Mouse (Mus musculus) bone marrow, adult 2 months (tissue): ENCODE results near the gene Tec. TPM values are rescaled to one million over a fixed set of nuclear protein-coding genes. Genes with fewer than 3 reads are reported as not detected.

Experiments
- H3K27ac ChIP-seq: fragments of 200-500 bp; 2 replicates; pipeline ENCODE4 v1.5.1; 2012; ENCODE audit warnings: low read depth, mild to moderate bottlenecking, control low read depth, inconsistent platforms, low read length; ENCODE audit not compliant: control insufficient read depth, poor library complexity, insufficient read depth
- H3K4me1 ChIP-seq: fragments of 200-500 bp; 2 replicates; pipeline ENCODE4 v1.6.1; 2011; ENCODE audit warnings: low read length; ENCODE audit not compliant: control insufficient read depth, insufficient read depth
- H3K4me3 ChIP-seq: fragments of 200-500 bp; replicated peaks from 2 replicates; pipeline ENCODE3; 2011; ENCODE audit warnings: mild to moderate bottlenecking, low read depth, low read length, control low read depth; ENCODE audit not compliant: control insufficient read depth
- CTCF ChIP-seq: fragments of 200-500 bp; IDR thresholded peaks from 2 replicates; pipeline ENCODE4 v1.5.1; 2011; ENCODE audit warnings: low read length, control low read depth; ENCODE audit not compliant: control insufficient read depth, insufficient read depth
- POLR2A ChIP-seq: fragments of 200-500 bp; IDR thresholded peaks from 2 replicates; pipeline ENCODE4 v1.6.1; 2011; ENCODE audit warnings: low read depth, mild to moderate bottlenecking, control low read depth, low read length, borderline replicate concordance; ENCODE audit not compliant: control insufficient read depth
- WGBS: fragments of 180-500 bp; shearing (Covaris S2); methylation state at CpG from one replicate; pipeline ENCODE4 v1.1.7; 2018; 5-methylcytosine and 5-hydroxymethylcytosine counted together
- polyA plus RNA-seq: library from polyadenylated mRNA; stranded (reverse); fragments of >200 nt; gene quantifications from 2 replicates; pipeline ENCODE4 v1.2.4, GENCODE M21; 2011; ENCODE audit warnings: low replicate concordance; ENCODE audit not compliant: missing spikeins, insufficient read depth, insufficient read length

The Tec gene
- polyA plus RNA-seq, 1 experiment: 39.4 TPM

DNA sequence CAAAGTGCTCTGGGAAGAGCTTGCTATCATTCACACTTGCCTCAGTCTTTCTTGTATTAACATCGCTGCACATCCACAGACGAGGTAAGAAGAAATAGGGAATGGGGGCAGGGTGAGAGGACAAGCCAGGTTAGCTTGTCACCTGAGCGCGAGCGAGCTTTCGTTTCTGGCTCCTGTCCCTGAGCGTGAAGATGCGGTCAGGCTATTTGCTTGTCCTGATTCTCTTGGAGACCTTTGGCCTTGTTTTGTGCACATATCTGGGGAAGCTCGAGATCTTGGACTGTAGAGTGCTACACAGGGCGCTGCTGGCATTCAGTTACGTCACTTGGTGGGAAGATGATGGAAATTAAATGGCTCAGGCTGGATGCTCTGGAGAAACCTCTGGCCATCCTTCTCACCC, 27.0 kb upstream of the Tec start:
- no peaks in the 10 kb centered on the region for H3K4me1 ChIP-seq
- no peak for TF ChIP-seq POLR2A
- TF ChIP-seq CTCF: no peak
- whole genome bisulfite sequencing: 85% methylated on average over 11 of the region's 11 CpGs
- H3K4me3 ChIP-seq: no peak overlapping the region
- no peak overlapping the region for H3K27ac ChIP-seq

DNA sequence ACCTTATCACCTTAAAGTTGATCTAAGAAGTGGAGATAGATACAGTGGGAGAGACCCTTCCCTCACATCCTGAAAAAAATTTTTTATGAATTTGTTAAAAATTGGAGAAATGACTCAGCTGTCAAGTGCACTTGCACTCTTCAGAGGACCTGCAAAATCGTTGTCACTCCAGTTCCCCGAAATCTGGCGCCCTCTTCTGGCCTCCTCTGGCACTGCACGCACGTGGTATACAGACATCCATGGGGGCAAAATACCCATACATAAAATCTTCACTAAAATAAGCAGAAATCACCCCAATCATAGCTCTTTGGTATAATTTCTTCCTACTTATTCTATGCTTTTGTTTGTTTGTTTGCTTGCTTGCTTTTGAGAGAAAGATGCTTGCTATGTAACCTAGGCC, 25.7 kb upstream of the Tec start:
- H3K27ac ChIP-seq: no peak overlapping the region
- TF ChIP-seq POLR2A (no peak), CTCF (peak; percentile 82)
- no peaks in the 10 kb centered on the region for H3K4me1 ChIP-seq
- H3K4me3 ChIP-seq: no peak overlapping the region
- WGBS: 60% methylated on average over 5 of the region's 5 CpGs

DNA sequence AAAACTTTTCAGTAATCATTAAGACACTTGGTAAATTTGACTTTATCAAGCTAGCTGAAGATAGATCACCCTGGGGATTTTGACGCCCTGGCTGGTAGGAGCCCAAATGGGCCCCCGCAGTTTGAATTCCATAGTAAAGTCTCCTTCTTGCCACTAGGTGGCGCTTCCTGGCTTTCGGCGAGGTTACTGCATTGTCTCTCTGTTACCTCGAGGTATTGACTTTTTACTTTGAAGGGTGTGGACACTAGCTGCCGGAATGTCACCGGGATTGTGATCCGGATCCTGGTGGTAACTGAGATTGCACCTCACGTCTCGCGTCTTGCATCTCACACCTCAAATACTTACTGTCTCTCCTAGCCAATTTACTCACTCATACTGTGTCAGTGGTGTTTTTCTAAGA, 23.3 kb upstream of the Tec start:
- TF ChIP-seq POLR2A (no peak), CTCF (peak; percentile 73)
- H3K27ac ChIP-seq: no peak overlapping the region
- H3K4me3 ChIP-seq: no peak overlapping the region
- WGBS: 5% methylated on average over 12 of the region's 12 CpGs
- H3K4me1 ChIP-seq: no peaks in the 10 kb centered on the region

DNA sequence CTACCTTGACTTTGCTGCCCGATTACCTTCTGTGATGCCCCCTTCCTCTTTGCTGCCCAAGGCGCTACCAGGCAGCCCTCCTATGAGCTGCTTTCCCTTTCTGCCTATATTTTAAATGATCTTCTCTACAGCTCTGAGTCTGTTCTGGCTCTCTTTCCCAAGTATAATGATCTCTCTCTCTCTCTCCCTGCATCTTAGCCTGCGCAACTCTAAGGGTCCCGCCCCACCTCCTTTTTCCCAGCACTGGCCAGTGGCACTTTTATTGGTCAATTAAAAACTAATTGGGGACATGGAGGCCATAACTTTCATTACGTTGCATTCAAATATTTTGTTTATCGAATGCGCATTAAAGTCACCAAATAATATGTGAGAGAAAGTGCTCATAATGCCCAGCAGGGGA, 20.0 kb upstream of the Tec start:
- Histone ChIP-seq H3K4me1 (no peaks in the 10 kb centered on the region), H3K4me3 (no peak overlapping the region), H3K27ac (no peak overlapping the region)
- WGBS: 86% methylated on average over 7 of the region's 7 CpGs
- TF ChIP-seq CTCF: no peak
- TF ChIP-seq POLR2A: no peak

DNA sequence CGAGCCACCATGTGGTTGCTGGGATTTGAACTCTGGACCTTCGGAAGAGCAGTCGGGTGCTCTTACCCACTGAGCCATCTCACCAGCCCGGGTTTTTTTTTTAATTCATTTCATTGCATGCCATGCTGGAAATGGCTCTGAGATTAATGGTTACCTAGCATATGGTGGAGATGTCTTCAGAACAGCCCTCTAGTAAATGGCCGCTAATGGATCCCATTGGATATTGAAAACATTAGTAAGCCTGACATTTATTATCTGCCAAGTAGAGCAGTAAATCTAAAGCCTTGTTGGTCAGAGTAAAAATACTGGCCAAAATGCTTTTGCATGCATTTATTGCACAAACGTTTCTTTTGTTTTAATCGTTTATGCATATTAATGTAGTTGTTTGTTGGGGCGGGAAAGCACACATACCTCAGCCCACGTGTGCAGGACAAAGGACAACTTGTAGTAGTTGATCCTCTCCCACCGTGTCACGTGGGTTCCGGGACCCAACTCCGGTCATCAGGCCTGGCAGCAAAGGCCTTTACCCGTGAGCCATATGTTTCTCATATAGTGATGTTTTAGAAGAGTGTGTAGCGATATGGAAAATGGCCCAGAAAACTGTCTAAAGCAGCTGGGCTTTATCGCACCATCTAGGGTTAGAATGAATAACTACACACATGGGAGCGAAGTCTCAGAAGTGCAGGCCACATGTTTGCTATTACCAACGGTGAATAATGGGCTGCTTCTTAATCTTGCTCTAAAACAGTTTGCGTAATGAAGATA, 18.4 kb upstream of the Tec start:
- TF ChIP-seq POLR2A: no peak
- no peak for TF ChIP-seq CTCF
- 84% methylated on average over 19 of the region's 19 CpGs for WGBS
- no peak overlapping the region for H3K4me3 ChIP-seq
- H3K4me1 ChIP-seq: no peaks in the 10 kb centered on the region; the same call in 1 of the 2 replicates
- H3K27ac ChIP-seq: no peak overlapping the region

DNA sequence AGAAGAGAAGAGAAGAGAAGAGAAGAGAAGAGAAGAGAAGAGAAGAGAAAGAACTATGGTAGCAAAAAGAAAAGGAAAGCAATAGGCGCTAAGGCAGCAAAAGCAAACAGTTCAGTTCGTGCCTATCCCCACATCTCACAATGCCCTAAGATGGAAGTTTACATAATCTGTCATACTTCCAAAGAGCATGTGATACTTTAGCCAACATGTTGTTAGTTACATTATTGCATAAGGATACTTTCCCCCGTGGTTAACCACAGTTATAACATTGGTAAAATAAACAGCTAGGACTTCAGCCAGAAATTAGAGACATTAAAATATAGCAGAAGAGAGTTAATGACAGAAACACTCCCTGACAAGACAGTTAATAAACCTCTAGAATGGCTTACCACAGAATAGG, 15.4 kb upstream of the Tec start:
- TF ChIP-seq POLR2A (no peak), CTCF (no peak)
- no peak overlapping the region for H3K4me3 ChIP-seq
- WGBS: 19% methylated on average over 3 of the region's 3 CpGs
- H3K4me1 ChIP-seq: no peaks in the 10 kb centered on the region; the same call in 1 of the 2 replicates
- H3K27ac ChIP-seq: no peak overlapping the region

DNA sequence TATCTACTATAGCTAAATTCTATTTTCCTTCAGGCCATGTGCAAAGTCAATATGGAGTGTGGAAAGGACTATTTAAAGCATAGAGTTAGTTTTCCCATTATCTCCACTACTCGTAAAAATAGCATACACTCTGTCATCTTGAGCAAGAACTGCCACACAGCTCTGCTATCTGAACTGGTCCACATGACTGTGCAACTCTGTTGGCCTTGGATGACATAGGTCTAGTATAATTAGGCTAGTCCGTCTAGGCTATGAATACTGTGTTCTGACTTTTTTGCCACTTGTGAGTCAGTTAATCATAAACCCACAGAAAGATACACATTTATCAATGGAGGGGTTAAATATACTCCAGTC, 14.1 kb upstream of the Tec start:
- no peak for TF ChIP-seq CTCF
- TF ChIP-seq POLR2A: no peak
- H3K27ac ChIP-seq: no peak overlapping the region
- H3K4me1 ChIP-seq: no peaks in the 10 kb centered on the region; the same call in 1 of the 2 replicates
- H3K4me3 ChIP-seq: no peak overlapping the region
- WGBS: 32% methylated on average over 2 of the region's 2 CpGs

DNA sequence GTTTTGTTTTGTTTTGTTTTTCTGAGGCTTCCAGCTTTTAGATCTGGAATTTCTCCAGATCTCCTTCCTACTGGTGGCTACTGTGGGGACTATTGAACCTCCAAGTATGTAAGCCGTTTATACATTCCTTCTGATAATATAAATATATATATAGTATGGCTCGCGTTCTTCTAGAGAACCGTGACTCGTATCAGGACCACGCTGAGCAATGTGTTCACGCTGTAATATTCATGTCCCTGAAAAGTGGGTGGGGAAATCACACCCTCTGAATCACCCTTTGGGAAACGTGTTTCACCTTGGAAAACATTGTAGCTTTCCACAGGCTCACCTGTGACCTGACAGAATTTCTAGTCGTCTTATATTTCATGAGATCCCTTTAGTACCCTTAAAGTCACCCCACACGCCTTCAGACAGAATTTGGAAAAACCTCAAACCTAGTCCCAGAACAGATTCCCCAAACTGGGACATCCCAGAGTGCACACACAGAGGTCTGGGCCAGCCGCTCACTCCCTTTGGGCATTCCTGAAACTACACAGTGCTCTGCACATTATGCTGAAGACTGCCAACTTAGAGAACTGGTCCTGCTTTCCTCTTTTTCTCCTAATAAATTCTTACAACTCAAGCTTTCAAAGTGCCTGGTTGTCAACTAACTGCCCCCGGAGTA, 13.6 kb upstream of the Tec start:
- H3K4me1 ChIP-seq: no peaks in the 10 kb centered on the region; the same call in 1 of the 2 replicates
- WGBS: 80% methylated on average over 12 of the region's 12 CpGs

DNA sequence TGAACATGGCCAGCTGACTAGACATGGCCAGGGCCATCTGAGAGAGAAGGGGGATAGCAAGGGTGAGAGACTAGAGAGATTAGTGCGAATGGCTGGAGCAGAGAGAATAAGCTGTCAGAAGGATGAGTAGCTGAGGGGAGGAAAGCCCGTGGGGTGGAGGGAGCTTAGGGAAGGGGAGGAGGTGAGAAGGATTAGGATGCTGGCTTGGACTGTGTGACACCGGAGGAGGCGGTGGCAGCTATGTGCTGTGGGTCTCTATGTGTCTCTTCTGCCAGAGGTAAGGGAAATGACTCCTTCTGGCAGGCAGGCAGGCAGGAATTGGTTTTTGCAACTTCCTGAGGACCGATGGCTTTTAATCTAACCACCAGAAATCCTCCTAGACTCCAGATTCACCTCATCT, 11.5 kb upstream of the Tec start:
- TF ChIP-seq CTCF (no peak), POLR2A (no peak)
- H3K4me1 ChIP-seq: no peaks in the 10 kb centered on the region; the same call in 1 of the 2 replicates
- 24% methylated on average over 5 of the region's 5 CpGs for WGBS

More for the DNA sequence above, 13.6 kb upstream of the Tec start:
- Histone ChIP-seq H3K4me3 (no peak overlapping the region), H3K27ac (no peak overlapping the region)
- TF ChIP-seq CTCF (no peak), POLR2A (no peak)

More for the DNA sequence above, 11.5 kb upstream of the Tec start:
- Histone ChIP-seq H3K4me3 (no peak overlapping the region), H3K27ac (no peak overlapping the region)
